8 mouse cellular contexts compared by ENCODE assay signal in genomic region chr7:45017242-45018061, GRCm38 (mm10). TPM values are rescaled to one million over a fixed set of nuclear protein-coding genes. Genes with fewer than 3 reads are reported as not detected.
DNase-seq lines count a peak whose midpoint lies in the region; ATAC-seq and TF ChIP-seq lines count a peak whose summit lies in the region.

Gene Rras (plus strand): TSS chr7:45017961.

- intact Hi-C loops in heart, postnatal 36 days (cut with DNase I), result loop anchor here (2.0 to 5.0 kb wide), 2 partner anchors 33 to 105 kb away; partner anchors contain the start of gene Rps11

- peak within 1 kb of the TSS; percentile 64 to 79 for H3K4me3 ChIP-seq in ES-E14 (ENCODE audit: insufficient read depth in 1 of 2, low read depth in 1 of 2, low read length in 2 of 2, poor library complexity in 1 of 2, severe bottlenecking in 1 of 2)
- peak within 1 kb of the TSS; percentile 98 for H3K4me3 ChIP-seq in forebrain, embryonic 16.5 days (replicated peaks; ENCODE audit: low read length)
- peak within 1 kb of the TSS; percentile 90 for H3K4me3 ChIP-seq in layer of hippocampus, adult 2 months
- H3K4me3 ChIP-seq in lung, embryonic 14.5 days (ENCODE audit: low read depth, low read length), result peak within 1 kb of the TSS; percentile 96
- peak within 1 kb of the TSS; percentile 45 for H3K4me3 ChIP-seq in olfactory bulb, adult 2 months (ENCODE audit: insufficient read depth, low read depth, low read length)
- peak within 1 kb of the TSS; percentile 63 for H3K4me3 ChIP-seq in thymus, adult 2 months (ENCODE audit: control insufficient read depth, insufficient read depth, low read length)

- 0 out of 2 replicates have a peak, but pooled peaks cover 6% of the 10 kb centered on the region for H3K27me3 ChIP-seq in forebrain, embryonic 16.5 days (replicated peaks; ENCODE audit: control insufficient read depth, insufficient read depth, low read length)
- H3K27me3 ChIP-seq in lung, embryonic 14.5 days (ENCODE audit: insufficient read depth, low read length), result no peaks in the 10 kb centered on the region
- H3K27me3 ChIP-seq in thymus, adult 2 months (ENCODE audit: control insufficient read depth, insufficient read depth, low read length), result no peaks in the 10 kb centered on the region

- WGBS in forebrain, embryonic 16.5 days, result under 1% methylated on average over 36 of the region's 36 CpGs
- 0% methylated on average over 36 of the region's 36 CpGs for WGBS in lung, embryonic 14.5 days
- under 1% methylated on average over 36 of the region's 36 CpGs for WGBS in olfactory bulb, adult 2 months
- under 1% methylated on average over 36 of the region's 36 CpGs for WGBS in thymus, adult 2 months

- peaks cover 3 to 15% of the 10 kb centered on the region in 2 experiments; a peak in 3 of 4 replicates for H3K4me1 ChIP-seq in ES-E14 (ENCODE audit: control insufficient read depth in 2 of 2, insufficient read depth in 2 of 2, low read length in 2 of 2, poor library complexity in 1 of 2)
- peaks cover 29% of the 10 kb centered on the region for H3K4me1 ChIP-seq in forebrain, embryonic 16.5 days (replicated peaks; ENCODE audit: control insufficient read depth, insufficient read depth, low read length)
- H3K4me1 ChIP-seq in lung, embryonic 14.5 days (ENCODE audit: insufficient read depth), result peaks cover 15% of the 10 kb centered on the region
- peaks cover 12% of the 10 kb centered on the region for H3K4me1 ChIP-seq in olfactory bulb, adult 2 months (ENCODE audit: control insufficient read depth, insufficient read depth, low read length)
- H3K4me1 ChIP-seq in thymus, adult 2 months (replicated peaks; ENCODE audit: control insufficient read depth, insufficient read depth, low read length), result peaks cover 3% of the 10 kb centered on the region

- peak; percentile 99 for DNase-seq in ES-E14 (ENCODE audit: low read depth, low spot score)
- peak; percentile 91 for DNase-seq in cerebellum, adult 11-12 months
- DNase-seq in heart, postnatal 36 days, result peak; percentile 89 to 92
- DNase-seq in layer of hippocampus, adult 2 months (ENCODE audit: low spot score in 2 of 2), result peak; percentile 74 to 93
- DNase-seq in lung, embryonic 14.5 days, result peak; percentile 98
- peak; percentile 81 for DNase-seq in thymus, adult 2 months

- TF ChIP-seq CTCF in layer of hippocampus, adult 2 months (conservative IDR thresholded peaks at IDR 0.05), result peak; percentile 32; the same call in 1 of the 2 replicates
- TF ChIP-seq CTCF in lung, embryonic 14.5 days (IDR thresholded peaks at IDR 0.05; ENCODE audit: low read depth), result no peak; the same call in 1 of the 2 replicates
- TF ChIP-seq CTCF in olfactory bulb, adult 2 months (IDR thresholded peaks at IDR 0.05; ENCODE audit: insufficient read depth, low read depth, low read length), result no peak
- no peak for TF ChIP-seq CTCF in thymus, adult 2 months (IDR thresholded peaks at IDR 0.05; ENCODE audit: borderline replicate concordance, control insufficient read depth, extremely low read depth, insufficient read depth, low read length, poor library complexity)

- H3K9ac ChIP-seq in ES-E14 (ENCODE audit: insufficient read depth, low read depth, low read length, poor library complexity, severe bottlenecking), result peak within 1 kb of the TSS; percentile 64
- peak within 1 kb of the TSS; percentile 66 for H3K9ac ChIP-seq in forebrain, embryonic 16.5 days (replicated peaks; ENCODE audit: low read depth, low read length)
- peak within 1 kb of the TSS; percentile 92 for H3K9ac ChIP-seq in lung, embryonic 14.5 days

- H3K4me2 ChIP-seq in forebrain, embryonic 16.5 days (ENCODE audit: low read length), result peak within 1 kb of the TSS; percentile 74
- H3K4me2 ChIP-seq in lung, embryonic 14.5 days, result peak within 1 kb of the TSS; percentile 68

- TF ChIP-seq POLR2A in olfactory bulb, adult 2 months (IDR thresholded peaks at IDR 0.05; ENCODE audit: insufficient read depth, low read depth, low read length), result no peak
- TF ChIP-seq POLR2A in thymus, adult 2 months (IDR thresholded peaks at IDR 0.05; ENCODE audit: control insufficient read depth, extremely low read depth, insufficient read depth, low read length, poor library complexity), result no peak

- in situ Hi-C loops in ES-E14 (cut with MboI; ENCODE audit: low sequenced_read_pairs in 2 of 2, unreplicated experiment in 2 of 2), result no loop called here

- H3K9me3 ChIP-seq in ES-E14 (ENCODE audit: control insufficient read depth, insufficient read depth, low read depth, low read length), result no peaks in the 10 kb centered on the region
- H3K9me3 ChIP-seq in forebrain, embryonic 16.5 days (ENCODE audit: control insufficient read depth, low read length), result no peaks in the 10 kb centered on the region
- no peaks in the 10 kb centered on the region for H3K9me3 ChIP-seq in lung, embryonic 14.5 days (ENCODE audit: low read depth, low read length)

- peaks cover 13% of the 10 kb centered on the region for H3K36me3 ChIP-seq in ES-E14 (ENCODE audit: control insufficient read depth, insufficient read depth, low read length, poor library complexity, severe bottlenecking)
- H3K36me3 ChIP-seq in forebrain, embryonic 16.5 days (ENCODE audit: control insufficient read depth, insufficient read depth), result peaks cover 3% of the 10 kb centered on the region
- peaks cover 19% of the 10 kb centered on the region for H3K36me3 ChIP-seq in lung, embryonic 14.5 days (ENCODE audit: insufficient read depth)
- H3K36me3 ChIP-seq in thymus, adult 2 months (ENCODE audit: control insufficient read depth, insufficient read depth, low read length), result peaks cover 1% of the 10 kb centered on the region; the same call in 1 of the 2 replicates

- ATAC-seq in forebrain, embryonic 16.5 days, result peak; percentile 70
- ATAC-seq in lung, embryonic 14.5 days (ENCODE audit: insufficient read depth), result peak; percentile 93

- H3K27ac ChIP-seq in ES-E14 (ENCODE audit: insufficient read depth, low read depth, low read length, poor library complexity, severe bottlenecking), result no peak within 1 kb of the TSS
- peak within 1 kb of the TSS; percentile 79 for H3K27ac ChIP-seq in forebrain, embryonic 16.5 days (ENCODE audit: low read length)
- H3K27ac ChIP-seq in layer of hippocampus, adult 2 months, result peak within 1 kb of the TSS; percentile 90
- H3K27ac ChIP-seq in lung, embryonic 14.5 days (ENCODE audit: low read depth), result peak within 1 kb of the TSS; percentile 98
- no peak within 1 kb of the TSS for H3K27ac ChIP-seq in olfactory bulb, adult 2 months (ENCODE audit: insufficient read depth, low read depth, low read length)
- peak within 1 kb of the TSS; percentile 64; the same call in 1 of the 2 replicates for H3K27ac ChIP-seq in thymus, adult 2 months (ENCODE audit: control insufficient read depth, insufficient read depth, low read length)

TF ChIP-seq in ES-E14, 5 proteins besides CTCF, POLR2A, EP300 and RAD21:
- TF ChIP-seq ZC3H11A (IDR thresholded peaks at IDR 0.05; ENCODE audit: borderline replicate concordance, low read depth, low read length), result no peak
- no peak for TF ChIP-seq MAFK (IDR thresholded peaks at IDR 0.05; ENCODE audit: insufficient read depth, low read depth, low read length)
- TF ChIP-seq CHD2 (IDR thresholded peaks at IDR 0.05; ENCODE audit: low read depth, low read length), result no peak
- no peak for TF ChIP-seq ZNF384 (IDR thresholded peaks at IDR 0.05; ENCODE audit: low read depth, low read length)
- TF ChIP-seq HCFC1 (IDR thresholded peaks at IDR 0.05; ENCODE audit: borderline replicate concordance, insufficient read depth, low read length), result no peak
TF ChIP-seq in ES-E14: peak in this region for 0.

RNA-seq across cellular contexts. Expression of gene Rras, which starts in this region (rescaled TPM):
- total RNA-seq in ES-E14 (2012; rRNA removed), result 11.1 and 14.4 TPM in 2 replicates
- polyA plus RNA-seq in forebrain, embryonic 16.5 days (2015; fragmentation: Nextera tagmentation; extraction: Ambion mirVana), result 10.1 and 12.0 TPM in 2 replicates
- total RNA-seq in heart, postnatal 36 days (2021), result 10 to 100 TPM; 45.1 to 53.3 TPM
- total RNA-seq in layer of hippocampus, adult 2 months (2021), result 10 to 100 TPM; 12.4 to 13.1 TPM
- 46.2 and 46.5 TPM in 2 replicates for polyA plus RNA-seq in lung, embryonic 14.5 days (2014; fragmentation: Nextera tagmentation; extraction: Ambion mirVana)
- not detected in 2 replicates for polyA plus RNA-seq in olfactory bulb, adult 2 months (2012; ENCODE audit: insufficient read depth, insufficient read length, low replicate concordance, missing spikeins)
- polyA plus RNA-seq in thymus, adult 2 months (2012; rRNA removed), result 41.7 and 62.3 TPM in 2 replicates

Comparison
In these comparisons a context has a peak if more than half of its experiments do, and no peak if none do; other contexts are left out.
1. RNA of gene Rras (polyA plus RNA-seq): 41.7 to 62.3 TPM in thymus, adult 2 months, 46.2 to 46.5 TPM in lung, embryonic 14.5 days and 10.1 to 12.0 TPM in forebrain, embryonic 16.5 days; not detected in olfactory bulb, adult 2 months; every median in the first group is over 10 times any median in the second.
2. H3K27ac ChIP-seq: peak in forebrain, embryonic 16.5 days (single experiment), layer of hippocampus, adult 2 months (single experiment), lung, embryonic 14.5 days (single experiment) and thymus, adult 2 months (single experiment); none in ES-E14 (single experiment) and olfactory bulb, adult 2 months (single experiment).
3. H3K4me3 ChIP-seq: peak in every context shown above with its lines; median percentile 98 in forebrain, embryonic 16.5 days; 96 in lung, embryonic 14.5 days; 90 in layer of hippocampus, adult 2 months; 72 in ES-E14; 63 in thymus, adult 2 months; 45 in olfactory bulb, adult 2 months.
4. Peak in every context shown above with its lines, with median percentiles within 50 percentile points of each other: DNase-seq and H3K9ac ChIP-seq.